Mouse (Mus musculus) spleen, postnatal 4 days (tissue): ENCODE results near the gene Olfr292.

ENCODE experiments used
- DNase-seq, 2 experiments: peaks; one replicate each; pipeline ENCODE4 v3.0.0; 2022; ENCODE audit warnings: low spot score in 2 of 2

Gene Olfr292

GRCm38 (mm10) chr7:86688030-86688429, at the start of gene Olfr292:
Gene Olfr292 (plus strand): TSS chr7:86688330.
- no peak for DNase-seq

GRCm38 (mm10) chr7:86648761-86649160, 39.4 kb upstream of the Olfr292 start, which contains the start of gene Olfr293:
Gene Olfr293 (plus strand): TSS chr7:86649061.
- DNase-seq = no peak

GRCm38 (mm10) chr7:86725013-86725412, 36.9 kb downstream of the Olfr292 start:
- DNase-seq = no peak
